In genomic region chr7:31059108-31059507, GRCm38 (mm10) we compare ENCODE assay signal across 8 mouse cellular contexts. TPM values are rescaled to one million over a fixed set of nuclear protein-coding genes. Genes with fewer than 3 reads are reported as not detected.
DNase-seq lines count a peak whose midpoint lies in the region; ATAC-seq and TF ChIP-seq lines count a peak whose summit lies in the region.

Gene Lgi4 (plus strand): TSS chr7:31059342.

- H3K27me3 ChIP-seq in embryonic facial prominence, embryonic 13.5 days, result peaks cover 4% of the 10 kb centered on the region
- no peaks in the 10 kb centered on the region for H3K27me3 ChIP-seq in heart, adult 2 months (ENCODE audit: control insufficient read depth, insufficient read depth, low read length)
- H3K27me3 ChIP-seq in kidney, embryonic 14.5 days (ENCODE audit: control insufficient read depth, insufficient read depth, low read length), result no peaks in the 10 kb centered on the region
- peaks cover 9% of the 10 kb centered on the region for H3K27me3 ChIP-seq in limb, embryonic 13.5 days
- H3K27me3 ChIP-seq in splenic B cell, adult 2 months (ENCODE audit: control insufficient read depth, insufficient read depth, low read length, poor library complexity, severe bottlenecking), result no peaks in the 10 kb centered on the region

- DNase-seq in B cell, adult 2 months, result peak; percentile 89 to 90
- DNase-seq in adrenal gland, postnatal 14 days, result peak; percentile 90
- DNase-seq in heart, adult 2 months, result peak; percentile 88 to 94
- peak; percentile 39 to 65 for DNase-seq in monocyte, adult 2 months (ENCODE audit: low read depth in 1 of 2, low spot score in 2 of 2)
- peak; percentile 83 for DNase-seq in splenic B cell, adult 2 months (ENCODE audit: low read depth, low spot score)

- no peak within 1 kb of the TSS for H3K4me3 ChIP-seq in embryonic facial prominence, embryonic 13.5 days
- no peak within 1 kb of the TSS for H3K4me3 ChIP-seq in heart, adult 2 months
- no peak within 1 kb of the TSS for H3K4me3 ChIP-seq in kidney, embryonic 14.5 days (ENCODE audit: low read length)
- no peak within 1 kb of the TSS for H3K4me3 ChIP-seq in limb, embryonic 13.5 days

- no peaks in the 10 kb centered on the region for H3K9me3 ChIP-seq in embryonic facial prominence, embryonic 13.5 days
- no peaks in the 10 kb centered on the region for H3K9me3 ChIP-seq in kidney, embryonic 14.5 days (ENCODE audit: control insufficient read depth, low read length)
- H3K9me3 ChIP-seq in limb, embryonic 13.5 days, result no peaks in the 10 kb centered on the region

- H3K4me2 ChIP-seq in embryonic facial prominence, embryonic 13.5 days, result no peak within 1 kb of the TSS
- no peak within 1 kb of the TSS for H3K4me2 ChIP-seq in kidney, embryonic 14.5 days (replicated peaks; ENCODE audit: low read depth, low read length)
- H3K4me2 ChIP-seq in limb, embryonic 13.5 days (replicated peaks), result no peak within 1 kb of the TSS

- no peak for TF ChIP-seq POLR2A in heart, adult 2 months (IDR thresholded peaks at IDR 0.05; ENCODE audit: insufficient read depth, low read depth, low read length)

- no peaks in the 10 kb centered on the region for H3K79me2 ChIP-seq in heart, adult 2 months (replicated peaks; ENCODE audit: control insufficient read depth, insufficient read depth, low read length)

- 1% methylated on average over 2 of the region's 2 CpGs for WGBS in embryonic facial prominence, embryonic 13.5 days
- 2% methylated on average over 2 of the region's 2 CpGs for WGBS in heart, adult 2 months
- 0% methylated on average over 2 of the region's 2 CpGs for WGBS in kidney, embryonic 14.5 days
- WGBS in limb, embryonic 13.5 days, result 2% methylated on average over 2 of the region's 2 CpGs

- no peak for ATAC-seq in embryonic facial prominence, embryonic 13.5 days (ENCODE audit: insufficient number of reproducible peaks, insufficient read depth, low FRiP score, low TSS enrichment, low read depth)
- ATAC-seq in kidney, embryonic 14.5 days (ENCODE audit: low FRiP score, low TSS enrichment), result peak; percentile 63
- ATAC-seq in limb, embryonic 13.5 days (ENCODE audit: low FRiP score, low read depth), result peak; percentile 4; the same call in 1 of the 2 replicates

- H3K27ac ChIP-seq in embryonic facial prominence, embryonic 13.5 days, result no peak within 1 kb of the TSS
- peak within 1 kb of the TSS; percentile 43 for H3K27ac ChIP-seq in heart, adult 2 months
- H3K27ac ChIP-seq in kidney, embryonic 14.5 days (ENCODE audit: low read depth, low read length), result no peak within 1 kb of the TSS
- H3K27ac ChIP-seq in limb, embryonic 13.5 days, result no peak within 1 kb of the TSS

- intact Hi-C loops in heart, adult 2 months (cut with DNase I), result loop anchor here (1.0 to 5.0 kb wide), 3 partner anchors 22 to 113 kb away; no protein-coding TSS in a partner anchor

- peaks cover 21% of the 10 kb centered on the region for H3K4me1 ChIP-seq in embryonic facial prominence, embryonic 13.5 days
- H3K4me1 ChIP-seq in heart, adult 2 months (ENCODE audit: control insufficient read depth, insufficient read depth, low read length), result peaks cover 4% of the 10 kb centered on the region; the same call in 1 of the 2 replicates
- peaks cover 17% of the 10 kb centered on the region for H3K4me1 ChIP-seq in kidney, embryonic 14.5 days (ENCODE audit: control insufficient read depth, insufficient read depth, low read length)
- H3K4me1 ChIP-seq in limb, embryonic 13.5 days, result peaks cover 15% of the 10 kb centered on the region

- H3K36me3 ChIP-seq in embryonic facial prominence, embryonic 13.5 days, result no peaks in the 10 kb centered on the region
- no peaks in the 10 kb centered on the region for H3K36me3 ChIP-seq in heart, adult 2 months (ENCODE audit: control insufficient read depth, insufficient read depth, low read length)
- H3K36me3 ChIP-seq in kidney, embryonic 14.5 days (ENCODE audit: control insufficient read depth, insufficient read depth, low read length), result no peaks in the 10 kb centered on the region
- no peaks in the 10 kb centered on the region for H3K36me3 ChIP-seq in limb, embryonic 13.5 days
- H3K36me3 ChIP-seq in splenic B cell, adult 2 months (ENCODE audit: control insufficient read depth, insufficient read depth, low read length, poor library complexity, severe bottlenecking), result no peaks in the 10 kb centered on the region

- TF ChIP-seq CTCF in heart, adult 2 months (IDR thresholded peaks at IDR 0.05), result no peak

- H3K9ac ChIP-seq in embryonic facial prominence, embryonic 13.5 days, result 0 out of 2 replicates have a peak within 1 kb of the TSS, but pooled peaks have one; percentile 16
- 0 out of 2 replicates have a peak within 1 kb of the TSS, but pooled peaks have one; percentile 13 for H3K9ac ChIP-seq in heart, adult 2 months (ENCODE audit: low read depth, low read length)
- no peak within 1 kb of the TSS for H3K9ac ChIP-seq in kidney, embryonic 14.5 days (ENCODE audit: low read depth, low read length)
- H3K9ac ChIP-seq in limb, embryonic 13.5 days, result peak within 1 kb of the TSS; percentile 8; the same call in 1 of the 2 replicates

- peak; percentile 89 for TF ChIP-seq EP300 in heart, adult 2 months (IDR thresholded peaks at IDR 0.05; ENCODE audit: insufficient read depth, low read depth, low read length)

RNA-seq across cellular contexts. Expression of gene Lgi4, which starts in this region (rescaled TPM):
- total RNA-seq in adrenal gland, postnatal 14 days (2021), result 5.6 TPM in 2 replicates
- 1.3 and 1.7 TPM in 2 replicates for polyA plus RNA-seq in embryonic facial prominence, embryonic 13.5 days (2015; fragmentation: Nextera tagmentation; extraction: Ambion mirVana)
- 1 to 10 TPM; 3.8 to 3.9 TPM for total RNA-seq in heart, adult 2 months (2021)
- polyA plus RNA-seq in heart, adult 2 months (2012; rRNA removed), result 5.4 and 6.5 TPM in 2 replicates
- polyA plus RNA-seq in kidney, embryonic 14.5 days (2014; fragmentation: Nextera tagmentation; extraction: Ambion mirVana), result 0.47 TPM in 1 of 2 replicates, not detected in the other
- polyA plus RNA-seq in limb, embryonic 13.5 days (2015; fragmentation: Nextera tagmentation; extraction: Ambion mirVana), result 0.59 and 0.67 TPM in 2 replicates

Comparison
In these comparisons a context has a peak if more than half of its experiments do, and no peak if none do; other contexts are left out.
1. Peak in ATAC-seq in kidney, embryonic 14.5 days; RNA of the gene not detected or under 1 TPM.
2. Peak in ATAC-seq and H3K9ac ChIP-seq in limb, embryonic 13.5 days; RNA of the gene not detected or under 1 TPM.